Mouse (Mus musculus) forebrain, embryonic 16.5 days (tissue): ENCODE results near the gene Sh3rf1. TPM values are rescaled to one million over a fixed set of nuclear protein-coding genes. Genes with fewer than 3 reads are reported as not detected.

Source experiments
- ATAC-seq: fragments of 200-750 bp; cut with Nextera tagmentation; 2 replicates; pipeline ENCODE4 v1.8.0; 2017; ENCODE audit warnings: mild to moderate bottlenecking, moderate library complexity
- H3K27ac ChIP-seq: fragments of 300-500 bp; sonication (generic); 2 replicates; pipeline ENCODE4 v1.5.1; 2014; ENCODE audit warnings: low read length, control low read depth
- H3K27me3 ChIP-seq: fragments of 300-500 bp; sonication (generic); replicated peaks from 2 replicates; pipeline ENCODE4 v1.6.1; 2014; ENCODE audit warnings: low read length; ENCODE audit not compliant: control insufficient read depth, insufficient read depth
- H3K36me3 ChIP-seq: fragments of 300-500 bp; sonication (generic); 2 replicates; pipeline ENCODE4 v1.6.1; 2014; ENCODE audit not compliant: control insufficient read depth, insufficient read depth
- H3K4me1 ChIP-seq: fragments of 300-500 bp; sonication (generic); replicated peaks from 2 replicates; pipeline ENCODE4 v1.6.1; 2014; ENCODE audit warnings: low read length; ENCODE audit not compliant: control insufficient read depth, insufficient read depth
- H3K4me2 ChIP-seq: fragments of 300-500 bp; sonication (generic); 2 replicates; pipeline ENCODE4 v1.6.1; 2014; ENCODE audit warnings: mild to moderate bottlenecking, low read length, control low read depth
- H3K4me3 ChIP-seq: fragments of 300-500 bp; sonication (generic); replicated peaks from 2 replicates; pipeline ENCODE4 v1.5.1; 2014; ENCODE audit warnings: mild to moderate bottlenecking, low read length, control low read depth
- H3K9ac ChIP-seq: fragments of 300-500 bp; sonication (generic); replicated peaks from 2 replicates; pipeline ENCODE4 v1.6.1; 2014; ENCODE audit warnings: low read depth, low read length, control low read depth
- H3K9me3 ChIP-seq: fragments of 300-500 bp; sonication (generic); 2 replicates; pipeline ENCODE4 v1.6.1; 2016; ENCODE audit warnings: low read length; ENCODE audit not compliant: control insufficient read depth
- WGBS: fragments of 180-500 bp; shearing (Covaris S2); extraction: QIAGEN DNeasy Blood & Tissue Kit; methylation state at CpG from one replicate; pipeline ENCODE4 v1.1.7; 2014; 5-methylcytosine and 5-hydroxymethylcytosine counted together
- polyA plus RNA-seq: library from polyadenylated mRNA; unstranded; fragments of >200 nt; fragmentation: Nextera tagmentation; extraction: Ambion mirVana; gene quantifications from 2 replicates; pipeline ENCODE4 v1.2.1, GENCODE M21; 2015

Gene Sh3rf1
- polyA plus RNA-seq, 1 experiment from 2014 or later = 30.4 TPM

DNA sequence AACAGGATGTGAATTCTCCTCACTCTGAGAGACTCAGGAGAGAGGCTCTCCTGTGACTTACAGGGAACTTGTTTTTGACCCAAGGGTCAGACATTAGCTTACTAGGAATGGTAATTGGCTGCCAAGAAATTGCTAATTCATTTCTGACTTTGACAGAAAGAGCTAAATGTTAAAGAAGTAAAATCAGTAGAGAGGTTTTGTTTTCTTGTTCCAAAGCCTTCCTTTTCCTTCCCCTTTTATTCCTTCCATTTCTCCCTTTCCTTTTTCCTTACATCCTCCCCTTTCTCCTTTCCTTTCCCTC, 213.6 kb downstream of the Sh3rf1 start:
- Histone ChIP-seq H3K9ac (no peak overlapping the region), H3K4me3 (no peak overlapping the region), H3K27me3 (no peaks in the 10 kb centered on the region), H3K36me3 (no peaks in the 10 kb centered on the region), H3K27ac (no peak overlapping the region), H3K4me2 (no peak overlapping the region), H3K4me1 (0 out of 2 replicates have a peak, but pooled peaks cover 2% of the 10 kb centered on the region), H3K9me3 (no peaks in the 10 kb centered on the region; the same call in 1 of the 2 replicates)
- no peak for ATAC-seq

DNA sequence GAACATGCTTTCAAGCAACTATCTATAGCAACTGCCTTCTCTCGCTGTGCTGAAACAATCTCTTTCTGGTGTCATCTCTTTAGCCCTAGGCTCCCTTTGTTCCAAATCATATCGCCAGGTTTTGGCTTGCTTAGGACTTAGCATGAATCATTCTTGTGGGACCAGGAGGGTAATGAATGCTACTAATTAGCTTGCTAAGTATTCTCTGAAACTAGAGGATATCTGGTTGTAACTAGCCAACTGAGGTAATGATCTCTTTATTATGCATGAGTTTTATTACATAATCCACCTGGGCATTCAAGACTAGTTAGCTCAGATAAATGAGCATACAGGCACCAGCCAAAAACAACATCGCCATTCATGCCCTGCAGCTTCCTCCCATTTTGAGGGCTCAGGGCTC, 219.3 kb downstream of the Sh3rf1 start:
- H3K9me3 ChIP-seq = no peaks in the 10 kb centered on the region; the same call in 1 of the 2 replicates
- no peak overlapping the region for H3K9ac ChIP-seq
- no peak overlapping the region for H3K4me3 ChIP-seq
- no peaks in the 10 kb centered on the region for H3K36me3 ChIP-seq
- peaks cover 12% of the 10 kb centered on the region for H3K4me1 ChIP-seq
- H3K27me3 ChIP-seq = no peaks in the 10 kb centered on the region
- no peak overlapping the region for H3K4me2 ChIP-seq
- no peak overlapping the region for H3K27ac ChIP-seq
- no peak for ATAC-seq
- 58% methylated on average over 3 of the region's 3 CpGs for WGBS

DNA sequence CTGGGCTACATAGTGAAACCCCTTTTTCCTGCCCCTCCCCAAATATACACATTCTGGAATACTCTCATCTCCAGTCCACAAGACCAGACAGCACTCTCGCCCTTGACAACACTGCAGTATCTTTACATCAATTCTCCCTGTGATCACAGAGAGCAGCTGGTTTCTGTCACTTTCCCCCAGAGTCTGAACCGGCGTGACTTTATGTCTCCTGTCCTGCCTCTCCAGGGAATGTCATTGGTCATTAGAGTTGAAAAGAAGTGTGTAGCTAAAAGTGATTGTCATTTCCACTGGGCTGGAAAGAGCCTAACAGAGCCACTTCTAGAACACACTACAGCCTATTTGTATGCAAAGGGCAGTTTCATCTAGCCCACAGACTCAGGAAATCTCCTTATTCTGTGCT, 220.7 kb downstream of the Sh3rf1 start:
- no peak overlapping the region for H3K4me3 ChIP-seq

More for the DNA sequence above, 220.7 kb downstream of the Sh3rf1 start:
- H3K36me3 ChIP-seq = no peaks in the 10 kb centered on the region
- no peaks in the 10 kb centered on the region for H3K27me3 ChIP-seq
- ATAC-seq = no peak
- H3K4me2 ChIP-seq = no peak overlapping the region
- H3K9me3 ChIP-seq = no peaks in the 10 kb centered on the region
- no peak overlapping the region for H3K27ac ChIP-seq
- H3K4me1 ChIP-seq = peaks cover 12% of the 10 kb centered on the region
- 50% methylated on average over 3 of the region's 3 CpGs for WGBS
- no peak overlapping the region for H3K9ac ChIP-seq

Other genes with a start within 250 kb of the Sh3rf1 start
- gene Clcn3, start 240.6 kb upstream of the Sh3rf1 start, polyA plus RNA-seq = 70.6 and 72.5 TPM in 2 replicates
- 25.2 and 26.0 TPM in 2 replicates for gene Nek1, start 230.7 kb upstream of the Sh3rf1 start, polyA plus RNA-seq